Mouse (Mus musculus): ENCODE measurements around the gene Jund.
A peak's percentile ranks its signal among the peaks of the same experiment; 100 is the strongest.

Gene Jund

DNA sequence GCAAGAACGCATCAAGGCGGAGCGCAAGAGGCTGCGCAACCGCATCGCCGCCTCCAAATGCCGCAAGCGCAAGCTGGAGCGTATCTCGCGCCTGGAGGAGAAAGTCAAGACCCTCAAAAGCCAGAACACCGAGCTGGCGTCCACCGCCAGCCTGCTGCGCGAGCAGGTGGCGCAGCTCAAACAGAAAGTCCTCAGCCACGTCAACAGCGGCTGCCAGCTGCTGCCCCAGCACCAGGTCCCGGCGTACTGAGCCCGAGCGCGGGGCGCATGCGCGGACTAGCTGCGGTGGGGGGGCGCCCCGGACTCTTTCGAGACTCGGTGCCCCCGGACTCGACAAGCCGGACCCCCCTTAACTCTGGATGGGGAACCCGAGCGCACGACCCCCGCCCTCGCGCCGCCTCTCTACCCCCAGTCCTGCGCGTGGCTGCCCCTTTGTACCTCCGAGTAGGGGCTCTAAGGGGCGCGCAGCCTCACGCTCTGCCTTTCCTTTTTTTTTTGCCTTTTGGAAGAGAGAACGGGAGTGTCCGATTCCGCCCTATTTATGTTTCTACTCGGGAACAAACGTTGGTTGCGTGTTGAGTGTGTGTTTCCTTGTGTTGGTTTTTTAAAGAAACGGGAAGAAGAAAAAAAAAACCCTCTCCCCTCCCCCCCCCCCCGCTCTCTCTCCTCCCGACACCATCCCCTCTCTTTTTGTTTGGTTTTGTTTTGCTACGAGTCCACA is 1.2 kb downstream of the Jund start:
- peak; percentile 75 for DNase-seq (ENCODE audit: low spot score)

DNA sequence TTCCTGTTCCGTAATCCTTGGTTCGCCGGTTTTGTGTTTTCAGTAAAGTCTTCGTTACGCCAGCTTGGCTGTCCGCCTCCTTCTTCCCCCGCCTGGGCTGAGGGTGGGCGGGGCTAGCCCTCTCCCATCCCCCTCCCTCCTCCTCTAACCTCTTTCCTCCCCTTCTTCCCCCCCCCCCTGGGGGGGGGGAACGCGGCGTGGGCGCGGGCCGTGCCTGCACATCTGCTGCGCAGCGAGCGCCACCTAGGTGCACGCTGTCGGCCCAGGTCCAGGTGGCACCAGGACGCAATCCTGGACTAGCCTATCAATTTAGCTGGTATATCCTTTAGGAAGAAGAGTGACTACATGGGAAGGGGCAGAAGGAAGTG is 1.8 kb downstream of the Jund start:
- peak; percentile 84 for DNase-seq (ENCODE audit: low spot score)

DNA sequence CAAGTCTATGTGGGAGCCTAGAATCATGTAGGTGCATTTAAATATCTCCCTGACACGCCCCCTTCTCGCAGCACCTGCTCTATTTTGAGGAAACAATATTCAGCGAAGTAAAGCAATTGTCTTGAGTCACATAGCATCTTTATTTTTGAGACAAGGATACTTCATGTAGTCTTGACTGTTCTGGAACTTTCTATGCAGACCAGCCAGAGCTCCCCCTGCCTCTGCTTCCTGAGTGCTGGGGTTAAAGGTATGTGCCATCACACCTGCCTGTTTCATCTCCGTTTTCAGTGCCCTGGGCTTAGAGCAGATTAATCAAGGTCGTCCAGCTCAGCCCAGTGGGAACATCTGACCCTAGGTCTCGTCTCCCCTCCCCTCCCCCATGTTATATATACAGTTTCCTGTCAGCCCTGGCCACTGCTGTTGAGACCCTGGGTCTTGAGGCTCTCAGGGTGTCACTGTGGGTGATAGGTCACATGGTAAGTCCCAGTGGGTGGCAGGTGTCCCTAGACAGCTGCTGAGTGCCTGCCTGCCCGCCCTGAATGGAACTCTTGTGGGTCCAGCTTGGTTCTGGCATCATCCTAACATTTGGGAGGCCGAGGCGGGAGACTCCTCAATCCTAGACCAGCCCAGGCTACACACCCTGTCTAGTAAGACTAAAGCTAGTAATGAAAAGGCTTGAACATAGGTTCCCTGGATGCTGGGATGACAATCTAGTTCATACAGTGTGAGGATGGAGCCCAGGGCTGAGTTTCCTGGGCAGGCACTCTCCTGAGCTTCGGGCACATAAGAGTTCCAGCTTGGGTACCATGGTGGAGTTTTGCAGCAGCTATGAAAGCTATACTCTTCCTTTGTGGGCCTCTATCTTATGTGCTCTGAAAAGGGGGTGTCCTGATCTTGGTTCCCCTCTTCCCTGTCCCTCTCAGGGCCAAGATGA is 2.6 kb downstream of the Jund start:
- no peak for DNase-seq (ENCODE audit: low spot score)

DNA sequence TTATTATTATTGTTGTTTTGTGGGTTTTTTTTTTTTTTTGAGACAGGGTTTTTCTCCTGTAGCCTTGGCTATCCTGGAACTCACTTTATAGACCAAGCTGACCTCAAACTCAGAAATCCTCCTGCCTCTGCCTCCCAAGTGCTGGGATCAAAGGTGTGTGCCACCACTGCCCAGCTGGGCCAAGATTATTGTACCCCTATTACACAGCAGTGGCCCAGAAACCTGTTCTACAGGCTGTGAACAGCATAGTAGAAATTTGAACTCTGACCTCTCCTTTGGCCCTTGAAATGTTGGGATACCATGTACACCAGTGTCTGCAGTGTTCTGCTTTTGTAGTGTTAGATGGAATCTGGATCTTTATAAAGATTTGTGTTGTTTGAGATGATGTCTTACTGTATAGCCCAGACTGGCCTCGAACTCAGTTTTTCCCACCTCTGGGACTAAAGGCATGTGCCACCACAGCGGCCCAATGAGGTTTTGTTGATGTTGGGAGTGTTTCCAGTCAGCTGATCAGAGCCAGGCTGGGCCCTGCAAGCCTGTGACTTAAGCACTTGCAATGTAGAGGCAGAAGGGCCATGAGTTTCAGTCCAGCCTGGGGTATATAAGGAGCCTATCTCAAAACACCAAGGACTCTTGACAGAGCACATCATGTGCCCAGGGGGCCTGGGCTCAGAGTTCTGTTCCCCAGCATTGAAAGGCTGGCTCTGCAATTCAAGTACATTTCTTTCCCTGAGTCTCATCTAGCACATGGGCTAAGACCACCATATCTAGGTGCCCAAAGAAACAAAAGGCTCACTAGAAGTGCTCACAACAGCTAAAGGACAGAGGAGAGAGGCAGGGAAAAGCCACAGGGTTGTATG is 3.5 kb downstream of the Jund start:
- no peak for DNase-seq (ENCODE audit: low spot score)

DNA sequence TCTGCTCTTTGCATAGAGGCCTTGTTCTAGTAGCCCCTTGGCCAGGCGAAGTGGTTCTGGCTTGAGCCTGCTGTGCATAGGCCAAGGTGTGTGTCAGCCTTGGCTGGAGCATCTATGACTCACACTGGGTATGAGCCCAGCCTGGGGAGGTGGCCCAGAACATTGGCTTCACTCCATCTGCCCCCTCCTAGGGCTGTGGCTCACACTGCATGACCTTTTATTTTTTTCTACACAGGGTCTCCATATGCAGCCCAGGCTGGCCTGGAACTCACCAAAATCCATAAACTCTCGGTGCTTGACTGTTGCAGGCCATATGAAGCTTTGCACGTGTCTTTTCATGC is 4.1 kb downstream of the Jund start:
- no peak for DNase-seq (ENCODE audit: low spot score)

DNA sequence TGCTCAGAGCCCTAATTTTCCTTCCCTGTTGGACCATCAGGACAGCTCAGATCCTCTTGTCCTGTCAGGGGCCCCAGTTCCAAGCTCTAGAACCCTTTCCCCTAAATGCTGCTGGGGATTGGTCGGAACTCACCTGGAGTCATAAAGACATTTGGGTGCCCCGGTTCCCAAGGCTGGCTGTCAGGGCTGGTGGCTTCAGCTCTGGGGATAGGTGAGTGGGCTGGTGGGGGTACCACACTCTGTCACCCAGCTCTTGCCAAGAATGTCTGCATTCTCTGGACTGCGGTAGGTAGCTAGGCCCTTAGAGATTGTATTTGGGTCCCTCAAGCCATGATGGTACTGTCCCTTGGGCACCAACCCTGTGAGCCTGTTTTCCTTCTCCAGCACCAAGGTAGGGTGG is 4.5 kb downstream of the Jund start, which contains the start of gene Iqcn:
Gene Iqcn, plus strand, starts transcription at position 171 of the 400 bp plus-strand sequence.
- no peak for DNase-seq (ENCODE audit: low spot score)

DNA sequence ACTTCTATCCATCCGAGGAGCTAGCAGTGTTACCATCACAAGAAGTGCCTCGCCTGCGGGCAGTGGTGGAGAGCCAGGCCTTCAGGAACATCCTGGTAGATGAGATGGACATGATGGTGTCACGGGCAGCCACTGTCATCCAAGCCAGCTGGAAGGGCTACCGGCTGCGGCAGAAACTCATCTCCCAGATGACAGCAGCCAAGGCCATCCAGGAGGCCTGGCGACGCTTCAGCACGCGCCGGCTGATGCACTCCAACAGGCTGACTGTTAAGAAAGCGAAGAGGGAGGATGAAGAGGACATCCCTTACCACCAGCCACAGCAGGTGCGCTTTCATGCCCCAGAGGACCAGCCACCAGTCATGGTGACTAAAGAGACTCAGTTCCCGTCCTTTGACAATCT is 9.5 kb downstream of the Jund start:
- no peak for DNase-seq (ENCODE audit: low spot score)

DNA sequence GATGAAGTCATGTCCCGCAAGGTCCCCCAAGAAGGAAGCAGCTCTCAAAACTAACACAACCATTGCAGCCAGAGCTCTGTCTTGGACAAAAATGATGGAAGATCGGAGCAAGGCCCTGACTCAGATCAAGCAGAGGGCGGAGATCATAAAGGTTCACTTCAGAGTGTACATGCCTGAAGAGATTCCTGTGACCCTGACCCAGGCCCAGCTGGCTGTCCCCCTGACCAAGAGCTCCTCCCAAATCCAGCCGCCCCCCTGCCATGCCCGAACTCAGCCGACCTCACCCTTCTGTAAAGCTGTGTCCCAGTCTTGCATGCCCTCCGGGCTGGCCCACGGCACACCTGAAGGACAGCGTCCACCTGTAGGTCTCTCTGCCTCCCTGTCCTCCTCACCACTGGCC is 11.0 kb downstream of the Jund start:
- DNase-seq (ENCODE audit: low spot score), result no peak

DNA sequence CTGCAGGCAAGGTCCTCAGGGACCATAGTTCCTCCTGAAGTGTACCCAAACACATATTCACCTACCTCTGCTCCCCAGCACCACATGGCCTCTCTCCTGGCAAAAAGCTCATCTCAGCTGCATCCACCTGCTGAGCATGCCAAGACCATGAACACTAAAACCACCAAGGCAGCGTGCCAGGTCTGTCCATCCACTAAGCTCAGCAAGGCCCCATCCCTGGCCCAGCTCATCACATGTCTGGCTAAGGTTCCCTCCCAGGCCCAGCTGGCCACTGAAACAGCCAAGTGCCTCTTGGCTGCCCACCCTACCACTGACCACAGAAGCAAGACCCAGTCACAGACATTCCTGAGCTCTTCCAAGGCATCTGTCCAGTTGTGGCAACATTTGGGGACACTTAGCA is 11.5 kb downstream of the Jund start:
- no peak for DNase-seq (ENCODE audit: low spot score)

DNA sequence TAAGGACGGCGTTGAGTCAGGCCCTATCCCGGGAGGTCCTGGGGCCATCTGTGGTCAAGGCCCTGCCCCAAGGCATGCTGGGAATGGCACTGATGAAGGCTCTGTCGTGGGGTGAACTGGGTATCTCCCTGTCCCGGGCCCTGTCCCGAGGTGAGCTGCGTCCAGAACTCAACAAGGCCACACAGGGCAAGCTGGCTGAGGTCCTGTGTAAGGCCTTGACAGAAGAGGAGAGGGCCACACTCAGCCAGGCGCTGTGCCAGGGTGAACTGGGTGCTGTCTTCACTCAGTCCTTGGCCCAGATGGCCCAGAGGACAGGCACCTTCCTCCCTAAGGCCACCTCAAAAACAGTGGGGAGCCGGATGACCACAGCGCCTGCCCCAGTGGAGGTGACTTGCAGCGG is 12.3 kb downstream of the Jund start:
- no peak for DNase-seq (ENCODE audit: low spot score)

DNA sequence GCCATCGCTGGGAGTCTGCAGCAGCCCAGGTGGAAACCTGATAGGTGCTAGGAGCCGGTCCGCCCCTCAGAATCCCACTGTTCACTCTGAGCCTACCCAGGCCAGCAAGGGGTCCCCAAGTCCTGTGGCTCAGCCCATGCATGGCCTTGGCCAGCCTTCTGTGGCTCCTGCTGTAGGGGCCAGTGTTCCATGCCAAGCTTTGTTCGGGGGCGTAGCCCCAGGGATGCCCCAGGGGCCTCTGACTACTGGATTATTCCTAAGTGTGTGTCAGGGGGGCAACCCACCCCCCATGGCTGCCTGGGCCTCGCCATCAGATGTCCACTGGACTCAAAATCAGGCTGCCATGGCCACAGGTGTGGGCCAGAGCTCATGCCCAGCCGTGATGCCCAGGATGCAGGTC is 15.2 kb downstream of the Jund start:
- no peak for DNase-seq (ENCODE audit: low spot score)

DNA sequence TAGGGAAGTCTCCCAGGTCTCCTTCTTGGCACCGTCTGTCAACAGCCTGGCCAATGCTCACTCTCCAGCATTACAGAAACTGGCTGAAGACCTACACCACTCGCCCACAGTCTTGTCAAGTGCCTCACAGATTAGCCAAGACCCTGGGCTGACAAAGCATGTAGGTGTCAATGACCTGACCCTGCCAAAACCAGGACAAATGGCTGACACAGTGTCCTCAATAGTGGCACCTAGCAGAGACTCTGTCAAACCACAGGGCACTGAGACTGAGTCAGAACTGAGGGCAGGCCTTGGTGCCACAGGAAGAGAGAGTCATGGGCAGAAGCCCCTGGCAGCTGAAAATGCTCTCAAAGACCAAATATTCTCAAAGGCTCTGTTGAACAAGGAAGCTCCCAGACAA is 16.3 kb downstream of the Jund start:
- no peak for DNase-seq (ENCODE audit: low spot score)

DNA sequence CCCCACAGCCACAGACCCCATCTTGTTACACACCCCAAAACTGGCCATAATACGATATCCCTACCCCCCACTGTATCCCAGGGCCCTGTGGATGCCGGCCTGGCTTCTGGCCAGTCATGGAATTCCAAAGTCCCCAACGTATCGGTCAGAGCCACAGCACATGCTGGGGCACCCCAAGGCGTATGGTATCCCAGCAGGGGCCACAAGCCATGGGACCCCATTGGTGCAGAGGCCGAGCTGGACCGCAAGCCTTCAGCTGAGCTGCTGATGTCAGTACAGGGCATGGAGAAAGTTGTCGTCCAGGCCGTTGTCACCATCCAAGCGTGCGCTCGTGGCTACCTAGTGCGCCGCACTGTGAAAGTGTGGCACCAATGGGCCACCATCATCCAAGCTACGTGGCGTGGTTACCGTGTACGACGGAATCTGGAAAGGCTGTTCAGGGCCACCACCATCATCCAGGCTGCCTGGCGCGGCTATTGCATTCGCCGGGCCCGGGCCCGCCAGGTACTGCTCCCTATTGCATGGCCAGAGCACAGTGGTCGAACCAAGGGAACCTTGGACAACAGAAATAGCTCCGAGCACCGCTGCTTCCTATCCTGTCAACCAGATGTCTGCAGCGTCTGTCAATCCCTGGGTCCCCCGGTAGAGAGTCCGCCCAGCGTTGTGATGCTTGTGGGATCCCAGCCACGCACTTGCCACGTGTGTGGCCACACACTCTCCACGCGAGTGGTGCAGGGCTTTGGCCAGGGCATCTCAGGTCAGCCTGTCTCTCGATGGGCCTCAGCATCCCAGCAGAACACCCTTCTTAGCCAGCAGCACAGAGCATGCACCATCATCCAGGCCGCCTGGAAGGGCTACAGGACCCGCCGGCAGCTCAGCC is 18.0 kb downstream of the Jund start:
- no peak for DNase-seq (ENCODE audit: low spot score)

DNA sequence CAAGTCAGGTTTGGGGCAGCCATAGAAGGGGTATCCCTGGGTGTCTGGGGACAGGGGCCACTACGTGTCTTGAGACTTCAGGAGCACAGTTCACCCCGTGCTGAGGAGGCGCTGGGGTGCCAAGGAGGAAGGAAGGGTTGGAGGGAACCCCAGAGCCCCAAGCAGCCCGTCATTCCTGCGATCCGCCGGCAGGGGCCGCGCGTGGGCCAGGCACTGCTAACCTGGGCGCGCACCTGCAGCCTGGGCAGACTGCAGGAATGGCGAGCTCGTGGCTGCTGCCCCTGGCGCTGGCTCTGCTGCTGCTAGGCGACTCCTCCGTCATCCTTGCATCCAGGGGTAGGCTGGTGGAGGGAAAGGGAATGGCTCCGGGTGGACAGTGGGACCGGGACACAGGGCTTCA is 19.5 kb downstream of the Jund start, which contains the start of gene Gm3336:
Gene Gm3336, plus strand, starts transcription at position 247 of the 400 bp plus-strand sequence.
- peak; percentile 72 for DNase-seq (ENCODE audit: low spot score)

DNA sequence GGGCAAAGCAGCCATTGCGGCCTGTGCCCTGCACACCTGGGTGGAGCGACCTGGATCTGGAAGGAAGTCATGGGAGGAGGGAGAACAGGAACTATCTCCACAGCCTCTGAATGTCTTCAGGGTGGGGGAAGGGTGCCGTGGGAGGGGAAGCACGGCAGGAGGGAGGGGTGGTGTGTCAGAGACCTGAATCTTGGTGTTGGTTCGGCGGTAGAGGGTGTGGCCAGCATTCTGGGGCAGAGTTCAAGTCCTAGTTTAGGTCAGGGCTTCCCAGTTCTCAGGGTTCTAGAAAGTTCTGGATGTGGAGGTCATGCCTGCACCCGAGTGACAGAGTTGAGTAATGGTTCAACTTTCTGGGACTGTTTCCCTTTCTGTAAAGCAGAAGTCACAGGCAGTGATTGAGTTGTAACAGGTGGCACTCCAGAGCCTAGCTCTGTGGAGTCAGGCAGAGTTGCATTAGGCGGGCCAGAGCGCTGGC is 21.1 kb downstream of the Jund start:
- DNase-seq (ENCODE audit: low spot score), result no peak

DNA sequence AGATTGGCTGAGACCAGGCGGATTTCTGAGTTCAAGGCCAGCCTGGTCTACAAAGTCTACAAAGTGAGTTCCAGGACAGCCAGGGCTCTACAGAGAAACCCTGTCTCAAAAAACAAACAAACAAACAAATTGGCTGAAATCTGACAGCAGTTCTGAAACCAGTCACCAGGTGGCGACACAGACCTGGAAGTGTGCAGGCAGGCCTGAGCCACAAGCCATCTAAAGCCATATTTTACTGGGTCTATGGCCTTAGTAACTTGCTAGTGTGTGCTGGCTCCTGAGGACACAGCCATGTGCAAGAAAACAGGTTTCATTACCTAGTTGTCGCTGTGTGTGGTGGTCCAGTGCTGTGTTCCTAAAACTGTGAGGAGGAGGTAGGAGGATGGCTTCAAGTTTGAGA is 22.0 kb downstream of the Jund start:
- no peak for DNase-seq (ENCODE audit: low spot score)

DNA sequence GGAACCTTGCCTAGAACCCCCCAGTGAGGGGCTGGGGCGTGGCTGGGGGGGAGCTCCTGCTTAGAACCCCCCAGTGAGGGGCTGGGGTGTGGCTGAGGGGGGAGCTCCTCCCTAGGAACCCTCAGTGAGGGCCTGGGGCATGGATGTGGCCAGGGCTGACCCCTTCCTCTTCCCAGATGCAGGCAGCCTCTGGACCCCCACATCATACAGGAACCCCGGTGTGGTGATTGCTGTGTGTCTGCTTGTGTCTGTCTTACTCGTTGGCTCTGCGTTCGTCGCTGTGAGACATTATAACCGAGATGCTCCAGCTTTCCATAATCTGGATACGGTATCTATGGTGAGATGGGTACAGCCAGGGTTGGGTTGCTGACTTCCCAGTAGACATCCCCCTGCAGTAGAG is 22.9 kb downstream of the Jund start:
- no peak for DNase-seq (ENCODE audit: low spot score)

DNA sequence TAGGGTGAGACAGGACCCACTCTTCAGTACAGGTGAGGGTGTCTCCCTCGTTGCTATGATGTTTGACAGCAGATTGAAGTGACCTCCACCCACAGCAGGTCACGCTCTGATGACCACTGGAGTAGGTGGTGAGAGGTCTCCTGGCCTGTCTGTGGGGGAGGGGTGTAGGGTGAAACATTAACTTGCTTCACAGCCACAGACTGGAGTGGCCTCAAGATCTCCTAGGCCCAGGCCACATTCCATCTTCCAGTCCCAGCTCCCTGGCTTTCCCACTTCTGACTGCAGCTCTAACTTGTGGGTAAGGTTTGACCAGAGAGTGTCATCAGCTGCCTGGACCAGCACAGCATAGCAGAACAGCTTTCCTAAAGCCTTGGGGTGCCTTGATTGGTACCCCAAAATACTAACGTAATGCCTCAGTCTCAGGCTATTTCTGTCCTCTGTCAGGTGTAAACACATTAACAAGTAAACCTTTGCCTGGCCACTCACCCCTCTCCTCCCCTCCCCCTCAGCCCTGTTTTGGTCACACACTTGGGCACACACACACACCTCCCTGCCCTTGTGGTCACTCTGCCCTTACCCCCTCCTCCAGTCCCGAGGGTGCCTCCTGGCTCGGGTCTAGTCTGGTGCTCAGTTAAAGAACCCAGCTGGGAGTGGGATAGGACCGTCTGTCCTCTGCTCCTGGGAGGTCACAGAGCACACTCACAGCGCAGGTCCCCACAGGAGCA is 24.9 kb downstream of the Jund start, which contains the start of gene Pde4c:
Gene Pde4c, plus strand, starts transcription at position 235 of the 725 bp plus-strand sequence.
- DNase-seq (ENCODE audit: low spot score), result no peak

DNA sequence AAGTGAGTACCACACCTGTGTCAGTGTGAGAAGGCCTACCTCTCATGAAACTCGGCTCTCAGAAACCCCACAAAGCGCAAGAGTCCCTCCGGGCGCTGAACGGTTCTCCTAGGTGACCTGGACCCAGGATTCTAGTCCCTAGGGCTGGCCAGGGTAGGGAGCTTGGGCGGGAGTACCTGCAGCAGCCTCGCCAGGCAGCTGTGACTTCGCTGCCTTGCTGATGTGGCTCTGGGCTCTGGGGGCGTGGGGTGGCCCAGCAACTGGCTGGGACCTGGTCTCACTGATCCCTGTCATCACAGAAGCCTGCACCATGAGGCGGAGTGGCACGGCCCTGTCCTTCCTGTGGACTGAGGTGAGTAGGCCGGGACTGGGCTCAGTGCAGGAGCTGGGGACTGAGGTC is 25.5 kb downstream of the Jund start:
- no peak for DNase-seq (ENCODE audit: low spot score)

DNA sequence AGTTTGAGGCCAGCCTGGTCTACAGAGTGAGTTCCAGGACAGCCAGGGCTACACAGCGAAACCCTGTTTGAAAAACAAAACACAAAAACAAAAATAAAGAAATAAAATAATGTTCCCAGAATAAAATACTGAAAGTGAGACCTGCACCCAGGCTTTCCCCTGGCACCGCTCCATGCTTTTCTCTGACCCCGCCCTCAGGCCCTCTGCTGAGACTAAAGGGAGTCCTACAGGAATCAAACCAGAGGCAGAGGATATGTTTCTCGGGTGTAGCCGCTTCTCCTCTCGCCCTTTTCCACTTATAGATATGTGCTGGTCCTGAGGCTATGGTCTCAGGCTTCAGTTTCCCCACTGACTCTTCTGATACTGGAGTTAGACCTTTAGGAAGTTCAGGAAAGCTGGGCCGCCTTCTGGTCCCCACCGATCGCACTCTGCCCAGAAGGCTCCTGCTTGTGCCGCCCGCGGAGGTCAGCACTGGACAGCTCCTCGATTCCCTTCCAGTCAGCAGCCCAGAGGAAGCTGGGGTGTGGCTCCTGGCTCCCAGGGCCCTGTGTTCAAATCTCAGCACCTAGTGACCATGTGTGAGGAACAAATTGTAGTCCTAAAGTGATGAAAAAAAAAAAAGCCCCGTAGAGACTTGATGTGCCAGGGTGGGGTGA is 27.2 kb downstream of the Jund start:
- no peak for DNase-seq (ENCODE audit: low spot score)

Measured in testis, postnatal 14 days (tissue).